Mouse (Mus musculus): ENCODE data around the gene Pes1. TPM values are rescaled to one million over a fixed set of nuclear protein-coding genes. Genes with fewer than 3 reads are reported as not detected.
"Not testable (repeated sequence)": the region's sequence is repeated elsewhere in the genome, so short reads cannot be mapped to it uniquely, and the experiment has no call there.

Gene Pes1
- polyA plus RNA-seq, 1 experiment from 2014 or later, result 81.9 TPM

- no peak overlapping the region for H3K27ac ChIP-seq (replicated peaks; ENCODE audit: low read depth, low read length)
- no peak overlapping the region for H3K4me3 ChIP-seq (ENCODE audit: low read depth, low read length)
- H3K9me3 ChIP-seq (ENCODE audit: control insufficient read depth, low read length), result no peaks in the 10 kb centered on the region
- H3K9ac ChIP-seq (ENCODE audit: low read length), result no peak overlapping the region
- ATAC-seq (ENCODE audit: insufficient number of reproducible peaks, low FRiP score, low TSS enrichment, low read depth), result no peak
- H3K4me2 ChIP-seq (ENCODE audit: low read depth, severe bottlenecking), result no peak overlapping the region
- peaks cover 11% of the 10 kb centered on the region for H3K4me1 ChIP-seq (ENCODE audit: control insufficient read depth, insufficient read depth, low read length)
- no peaks in the 10 kb centered on the region for H3K36me3 ChIP-seq (ENCODE audit: control insufficient read depth, insufficient read depth, low read length)
- 11% methylated on average over 5 of the region's 5 CpGs for WGBS
- peaks cover 20% of the 10 kb centered on the region for H3K27me3 ChIP-seq (ENCODE audit: control insufficient read depth, insufficient read depth, low read length)
- DNase-seq (ENCODE audit: low spot score), result peak; percentile 89
These were observed 37.8 kb downstream of the Pes1 start for GRCm38 (mm10) chr11:4001603-4002002.

GRCm38 (mm10) chr11:4005220-4005805, 41.5 kb downstream of the Pes1 start:
- WGBS, result 61% methylated on average over 5 of the region's 5 CpGs
- no peak for DNase-seq (ENCODE audit: low spot score)
- Histone ChIP-seq H3K36me3 (ENCODE audit: control insufficient read depth, insufficient read depth, low read length) (no peaks in the 10 kb centered on the region), H3K27me3 (ENCODE audit: control insufficient read depth, insufficient read depth, low read length) (no peaks in the 10 kb centered on the region), H3K4me1 (ENCODE audit: control insufficient read depth, insufficient read depth, low read length) (no peaks in the 10 kb centered on the region), H3K9me3 (ENCODE audit: control insufficient read depth, low read length) (no peaks in the 10 kb centered on the region), H3K27ac (replicated peaks; ENCODE audit: low read depth, low read length) (no peak overlapping the region), H3K4me2 (ENCODE audit: low read depth, severe bottlenecking) (no peak overlapping the region), H3K9ac (ENCODE audit: low read length) (no peak overlapping the region), H3K4me3 (ENCODE audit: low read depth, low read length) (no peak overlapping the region)
- ATAC-seq (ENCODE audit: insufficient number of reproducible peaks, low FRiP score, low TSS enrichment, low read depth), result no peak

- DNase-seq (ENCODE audit: low spot score) (no peak), ATAC-seq (ENCODE audit: insufficient number of reproducible peaks, low FRiP score, low TSS enrichment, low read depth) (no peak)
- no peak overlapping the region for H3K4me2 ChIP-seq (ENCODE audit: low read depth, severe bottlenecking)
- no peaks in the 10 kb centered on the region for H3K27me3 ChIP-seq (ENCODE audit: control insufficient read depth, insufficient read depth, low read length)
- 80% methylated on average over 3 of the region's 3 CpGs for WGBS
- no peak overlapping the region for H3K4me3 ChIP-seq (ENCODE audit: low read depth, low read length)
- H3K9ac ChIP-seq (ENCODE audit: low read length), result no peak overlapping the region
- no peaks in the 10 kb centered on the region for H3K36me3 ChIP-seq (ENCODE audit: control insufficient read depth, insufficient read depth, low read length)
- H3K27ac ChIP-seq (replicated peaks; ENCODE audit: low read depth, low read length), result no peak overlapping the region
- H3K9me3 ChIP-seq (ENCODE audit: control insufficient read depth, low read length), result no peaks in the 10 kb centered on the region
- H3K4me1 ChIP-seq (ENCODE audit: control insufficient read depth, insufficient read depth, low read length), result no peaks in the 10 kb centered on the region
These were observed 42.7 kb downstream of the Pes1 start for GRCm38 (mm10) chr11:4006462-4006861.

GRCm38 (mm10) chr11:4012616-4013015, 48.8 kb downstream of the Pes1 start:
- no peak overlapping the region for H3K9ac ChIP-seq (ENCODE audit: low read length)
- H3K27me3 ChIP-seq (ENCODE audit: control insufficient read depth, insufficient read depth, low read length), result no peaks in the 10 kb centered on the region
- H3K9me3 ChIP-seq (ENCODE audit: control insufficient read depth, low read length), result no peaks in the 10 kb centered on the region
- no peaks in the 10 kb centered on the region for H3K36me3 ChIP-seq (ENCODE audit: control insufficient read depth, insufficient read depth, low read length)
- no peak overlapping the region for H3K27ac ChIP-seq (replicated peaks; ENCODE audit: low read depth, low read length)
- H3K4me3 ChIP-seq (ENCODE audit: low read depth, low read length), result no peak overlapping the region
- no peak overlapping the region for H3K4me2 ChIP-seq (ENCODE audit: low read depth, severe bottlenecking)
- 85% methylated on average over 1 of the region's 1 CpGs for WGBS
- H3K4me1 ChIP-seq (ENCODE audit: control insufficient read depth, insufficient read depth, low read length), result no peaks in the 10 kb centered on the region
- no peak for DNase-seq (ENCODE audit: low spot score)
- ATAC-seq (ENCODE audit: insufficient number of reproducible peaks, low FRiP score, low TSS enrichment, low read depth), result no peak

- not testable (repeated sequence) for H3K36me3 ChIP-seq (ENCODE audit: control insufficient read depth, insufficient read depth, low read length); ATAC-seq (ENCODE audit: insufficient number of reproducible peaks, low FRiP score, low TSS enrichment, low read depth); H3K9ac ChIP-seq (ENCODE audit: low read length); H3K27me3 ChIP-seq (ENCODE audit: control insufficient read depth, insufficient read depth, low read length); H3K4me1 ChIP-seq (ENCODE audit: control insufficient read depth, insufficient read depth, low read length); H3K4me3 ChIP-seq (ENCODE audit: low read depth, low read length); H3K27ac ChIP-seq (replicated peaks; ENCODE audit: low read depth, low read length); DNase-seq (ENCODE audit: low spot score); H3K4me2 ChIP-seq (ENCODE audit: low read depth, severe bottlenecking); H3K9me3 ChIP-seq (ENCODE audit: control insufficient read depth, low read length)
- 92% methylated on average over 14 of the region's 14 CpGs for WGBS
These were observed 52.0 kb downstream of the Pes1 start for GRCm38 (mm10) chr11:4015796-4016195.

- not testable (repeated sequence) for H3K4me1 ChIP-seq (ENCODE audit: control insufficient read depth, insufficient read depth, low read length); H3K9ac ChIP-seq (ENCODE audit: low read length); ATAC-seq (ENCODE audit: insufficient number of reproducible peaks, low FRiP score, low TSS enrichment, low read depth); H3K4me2 ChIP-seq (ENCODE audit: low read depth, severe bottlenecking); H3K36me3 ChIP-seq (ENCODE audit: control insufficient read depth, insufficient read depth, low read length); H3K27me3 ChIP-seq (ENCODE audit: control insufficient read depth, insufficient read depth, low read length); H3K9me3 ChIP-seq (ENCODE audit: control insufficient read depth, low read length); H3K27ac ChIP-seq (replicated peaks; ENCODE audit: low read depth, low read length); H3K4me3 ChIP-seq (ENCODE audit: low read depth, low read length); DNase-seq (ENCODE audit: low spot score)
- WGBS, result 94% methylated on average over 13 of the region's 13 CpGs
These were observed 58.3 kb downstream of the Pes1 start for GRCm38 (mm10) chr11:4022111-4022510.

GRCm38 (mm10) chr11:4023321-4023720, 59.5 kb downstream of the Pes1 start:
- Histone ChIP-seq H3K27me3 (ENCODE audit: control insufficient read depth, insufficient read depth, low read length) (no peaks in the 10 kb centered on the region), H3K4me2 (ENCODE audit: low read depth, severe bottlenecking) (no peak overlapping the region), H3K27ac (replicated peaks; ENCODE audit: low read depth, low read length) (no peak overlapping the region), H3K36me3 (ENCODE audit: control insufficient read depth, insufficient read depth, low read length) (no peaks in the 10 kb centered on the region), H3K4me3 (ENCODE audit: low read depth, low read length) (no peak overlapping the region), H3K9me3 (ENCODE audit: control insufficient read depth, low read length) (no peaks in the 10 kb centered on the region), H3K9ac (ENCODE audit: low read length) (no peak overlapping the region), H3K4me1 (ENCODE audit: control insufficient read depth, insufficient read depth, low read length) (no peaks in the 10 kb centered on the region)
- no peak for ATAC-seq (ENCODE audit: insufficient number of reproducible peaks, low FRiP score, low TSS enrichment, low read depth)
- DNase-seq (ENCODE audit: low spot score), result no peak
- WGBS, result 82% methylated on average over 2 of the region's 2 CpGs

GRCm38 (mm10) chr11:4027066-4027465, 63.3 kb downstream of the Pes1 start:
- Histone ChIP-seq H3K27ac (replicated peaks; ENCODE audit: low read depth, low read length) (no peak overlapping the region), H3K27me3 (ENCODE audit: control insufficient read depth, insufficient read depth, low read length) (peaks cover 3% of the 10 kb centered on the region; the same call in 1 of the 2 replicates), H3K9ac (ENCODE audit: low read length) (no peak overlapping the region), H3K4me3 (ENCODE audit: low read depth, low read length) (no peak overlapping the region), H3K4me2 (ENCODE audit: low read depth, severe bottlenecking) (no peak overlapping the region), H3K4me1 (ENCODE audit: control insufficient read depth, insufficient read depth, low read length) (no peaks in the 10 kb centered on the region), H3K9me3 (ENCODE audit: control insufficient read depth, low read length) (no peaks in the 10 kb centered on the region), H3K36me3 (ENCODE audit: control insufficient read depth, insufficient read depth, low read length) (no peaks in the 10 kb centered on the region)
- WGBS, result 73% methylated on average over 8 of the region's 8 CpGs
- DNase-seq (ENCODE audit: low spot score) (no peak), ATAC-seq (ENCODE audit: insufficient number of reproducible peaks, low FRiP score, low TSS enrichment, low read depth) (no peak)

Data from limb, embryonic 11.5 days (tissue).